Mouse (Mus musculus): Measurements from ENCODE around the gene Mprip. TPM values are rescaled to one million over a fixed set of nuclear protein-coding genes. Genes with fewer than 3 reads are reported as not detected.

Mprip gene
- total RNA-seq, 2 experiments from 2014 or later, result 23.7 to 58.6 TPM

DNA sequence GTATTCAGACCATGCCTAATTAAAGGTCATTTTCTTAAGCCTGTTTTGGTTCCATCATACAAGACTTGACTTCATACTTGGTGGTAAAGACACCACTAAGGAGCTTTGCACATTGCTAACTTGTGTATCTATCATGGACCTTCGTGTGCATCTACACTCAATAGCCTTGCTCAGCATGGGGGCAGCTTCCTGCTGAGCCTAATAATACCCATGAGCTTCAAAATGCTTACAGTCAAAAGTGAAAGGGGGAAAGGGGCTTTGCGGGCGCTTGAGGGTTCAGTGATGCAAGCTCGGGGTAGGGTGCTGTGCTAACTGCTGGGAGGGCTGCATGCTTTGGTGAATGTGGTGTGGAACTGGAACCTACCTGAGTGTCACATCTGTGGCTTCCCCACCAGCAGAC, 95.2 kb downstream of the Mprip start:
- ATAC-seq (ENCODE audit: poor library complexity, severe bottlenecking), result no peak

DNA sequence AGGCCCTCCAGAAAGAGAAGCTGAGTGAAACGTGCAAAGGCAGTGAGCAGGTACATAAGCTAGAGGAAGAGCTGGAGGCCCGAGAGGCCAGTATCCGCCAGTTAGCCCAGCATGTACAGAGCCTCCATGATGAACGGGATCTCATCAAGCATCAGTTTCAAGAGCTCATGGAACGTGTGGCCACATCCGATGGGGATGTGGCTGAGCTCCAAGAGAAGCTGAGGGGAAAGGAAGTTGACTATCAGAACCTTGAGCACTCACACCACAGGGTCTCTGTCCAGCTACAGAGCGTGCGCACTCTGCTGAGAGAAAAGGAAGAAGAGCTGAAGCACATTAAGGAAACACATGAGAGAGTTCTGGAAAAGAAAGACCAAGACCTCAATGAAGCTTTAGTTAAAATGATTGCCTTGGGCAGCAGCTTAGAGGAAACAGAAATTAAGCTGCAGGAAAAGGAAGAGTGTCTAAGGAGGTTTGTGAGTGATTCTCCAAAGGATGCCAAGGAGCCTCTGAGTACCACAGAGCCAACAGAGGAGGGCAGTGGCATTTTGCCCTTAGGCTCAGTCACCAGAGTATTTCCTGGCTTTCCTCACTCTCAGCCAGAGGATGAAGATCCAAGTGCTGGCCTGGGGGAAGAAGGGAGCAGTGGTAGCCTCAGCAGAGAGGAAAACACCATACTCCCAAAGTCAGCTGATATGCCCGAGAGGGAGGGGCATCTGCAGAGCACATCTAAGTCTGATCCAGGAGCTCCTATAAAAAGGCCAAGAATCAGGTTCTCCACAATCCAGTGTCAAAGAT, 97.3 kb downstream of the Mprip start:
- ATAC-seq (ENCODE audit: poor library complexity, severe bottlenecking), result no peak

DNA sequence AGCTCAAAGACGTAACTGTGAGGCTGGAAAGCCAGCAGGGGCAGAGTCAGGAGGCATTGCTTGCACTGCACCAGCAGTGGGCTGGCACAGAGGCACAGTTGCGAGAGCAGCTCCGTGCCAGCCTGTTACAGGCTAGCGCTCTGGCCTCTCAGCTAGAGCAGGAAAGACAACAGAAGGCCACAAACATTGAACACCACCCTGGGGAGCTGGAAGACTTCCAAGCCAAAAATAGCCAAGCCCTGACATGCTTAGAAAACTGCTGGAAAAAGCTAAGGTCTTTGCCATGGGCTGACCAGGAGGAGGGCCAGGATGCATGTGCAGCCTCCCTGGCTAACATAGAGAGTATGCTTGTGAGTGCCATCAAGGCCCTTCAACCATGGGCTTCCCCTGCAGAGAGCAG, 98.1 kb downstream of the Mprip start:
- no peak for ATAC-seq (ENCODE audit: poor library complexity, severe bottlenecking)

DNA sequence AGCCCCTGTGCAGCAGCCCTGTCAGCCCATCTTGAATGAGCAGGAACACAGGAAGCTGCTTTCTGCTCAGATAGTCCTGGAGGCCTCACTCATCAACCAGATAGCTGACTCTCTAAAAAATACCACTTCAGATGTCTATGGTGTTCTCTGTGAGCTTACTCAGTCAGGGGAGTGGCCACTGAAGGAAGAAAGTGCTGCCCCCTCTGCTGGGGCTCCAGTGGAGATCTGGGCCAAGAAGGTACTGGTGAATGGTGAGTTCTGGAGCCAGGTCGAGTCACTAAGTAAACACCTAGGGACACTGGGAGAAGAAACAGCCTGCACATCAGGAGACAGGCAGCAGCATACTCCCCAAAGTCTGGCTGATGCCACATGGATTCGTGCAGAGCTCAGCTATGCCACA, 98.5 kb downstream of the Mprip start:
- no peak for ATAC-seq (ENCODE audit: poor library complexity, severe bottlenecking)

DNA sequence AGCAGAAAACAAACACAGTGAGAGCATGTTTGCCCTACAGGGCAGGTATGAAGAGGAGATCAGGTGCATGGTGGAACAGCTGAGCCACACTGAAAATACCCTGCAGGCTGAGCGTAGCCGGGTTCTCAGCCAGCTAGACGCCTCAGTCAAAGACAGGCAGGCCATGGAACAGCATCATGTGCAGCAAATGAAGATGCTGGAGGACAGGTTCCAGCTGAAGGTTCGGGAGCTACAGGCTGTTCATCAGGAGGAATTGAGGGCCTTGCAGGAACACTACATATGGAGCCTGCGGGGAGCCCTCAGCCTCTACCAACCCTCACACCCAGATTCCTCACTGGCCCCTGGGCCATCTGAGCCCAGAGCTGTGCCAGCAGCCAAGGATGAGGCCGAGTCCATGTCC, 99.7 kb downstream of the Mprip start:
- no peak for ATAC-seq (ENCODE audit: poor library complexity, severe bottlenecking)

DNA sequence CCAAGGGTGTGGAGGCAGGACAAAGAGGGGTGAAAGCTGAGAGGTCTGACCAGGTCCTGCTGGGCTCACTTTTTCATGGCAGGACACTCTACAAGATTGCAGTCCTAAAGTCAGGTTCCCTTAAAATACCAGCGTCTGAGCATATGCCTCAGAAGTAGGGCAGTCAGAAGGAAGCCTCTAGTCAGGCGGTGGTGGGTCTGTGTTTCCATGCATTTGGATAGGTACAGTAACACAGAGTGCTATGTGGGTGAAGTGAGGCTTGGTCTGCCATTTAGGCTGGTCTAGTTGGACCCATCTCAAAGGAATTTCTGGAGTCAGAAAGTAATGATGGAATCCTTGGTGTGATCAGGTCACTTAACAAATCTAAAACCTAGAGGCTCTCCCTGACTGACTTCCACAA, 108.2 kb downstream of the Mprip start:
- no peak for ATAC-seq (ENCODE audit: poor library complexity, severe bottlenecking)

DNA sequence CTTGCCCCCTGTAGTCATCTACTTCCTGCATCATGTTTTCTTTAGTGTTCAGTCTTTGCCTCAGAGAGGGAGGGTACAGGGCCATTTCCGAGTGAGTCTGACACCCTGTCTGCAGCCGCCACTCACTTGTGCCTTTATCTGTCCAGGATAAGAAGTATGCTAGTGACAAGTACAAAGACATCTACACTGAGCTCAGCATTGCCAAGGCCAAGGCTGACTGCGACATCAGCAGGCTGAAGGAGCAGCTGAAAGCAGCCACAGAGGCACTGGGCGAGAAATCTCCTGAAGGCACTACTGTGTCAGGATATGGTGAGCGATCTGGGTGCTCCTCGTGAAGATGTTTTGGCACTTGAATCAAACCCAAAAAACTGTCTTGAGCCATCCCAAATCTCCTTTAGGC, 108.6 kb downstream of the Mprip start:
- ATAC-seq (ENCODE audit: poor library complexity, severe bottlenecking), result no peak

DNA sequence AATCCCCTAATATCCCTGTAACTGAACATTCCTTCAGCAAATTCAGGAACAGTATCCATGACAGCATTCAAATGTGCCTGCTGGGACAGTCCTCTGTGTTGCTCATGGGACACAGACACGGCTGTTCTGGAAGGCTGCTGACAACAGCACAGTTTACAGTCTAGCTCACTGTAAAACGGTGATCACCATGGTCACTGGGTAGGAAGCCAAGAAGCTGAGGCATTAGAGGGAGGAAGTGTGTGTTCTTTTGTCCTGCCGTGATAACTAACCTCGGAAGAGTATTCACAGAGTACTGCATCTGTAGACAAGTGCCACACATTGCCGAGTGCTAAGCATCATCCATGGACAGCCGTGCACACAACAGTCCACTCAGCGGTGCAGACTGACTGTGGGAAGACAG, 109.6 kb downstream of the Mprip start:
- ATAC-seq (ENCODE audit: poor library complexity, severe bottlenecking), result no peak

DNA sequence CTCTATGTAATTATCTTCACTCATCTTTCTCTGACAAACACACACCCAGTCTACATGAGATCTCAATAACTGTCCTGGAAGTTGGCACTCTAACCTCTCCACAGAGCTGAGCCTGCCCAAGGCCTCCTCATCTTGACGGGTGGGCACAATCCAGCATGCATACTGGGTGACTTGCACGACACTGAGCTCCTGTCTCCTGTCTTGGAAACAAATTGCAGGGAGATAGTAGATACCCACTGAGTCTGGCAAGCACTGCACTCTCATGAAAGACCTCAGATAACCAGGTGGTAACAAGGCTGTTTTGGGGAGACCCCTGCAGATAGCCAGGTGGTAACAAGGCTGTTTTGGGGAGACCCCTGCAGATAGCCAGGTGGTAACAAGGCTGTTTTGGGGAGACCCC, 111.2 kb downstream of the Mprip start:
- ATAC-seq (ENCODE audit: poor library complexity, severe bottlenecking), result no peak

DNA sequence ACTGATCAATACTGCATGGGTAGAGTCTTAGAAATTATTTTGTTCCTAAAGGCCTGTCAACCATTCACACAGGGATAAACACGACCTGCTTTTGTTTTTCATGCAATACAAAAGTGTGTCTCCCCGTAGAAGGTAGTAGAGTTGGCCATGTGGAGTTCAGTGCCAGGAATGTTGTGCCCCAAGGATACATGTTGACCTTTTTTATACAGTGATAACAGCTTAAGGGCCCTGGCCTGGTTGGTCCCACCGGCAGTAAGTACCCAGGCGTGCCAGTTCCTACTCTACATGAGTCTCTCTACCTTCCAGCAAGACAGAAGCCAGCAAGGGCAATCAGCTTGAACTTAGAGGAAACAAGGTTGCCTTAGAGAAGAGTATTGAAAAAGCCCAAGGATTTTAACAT, 111.8 kb downstream of the Mprip start:
- ATAC-seq (ENCODE audit: poor library complexity, severe bottlenecking), result no peak

DNA sequence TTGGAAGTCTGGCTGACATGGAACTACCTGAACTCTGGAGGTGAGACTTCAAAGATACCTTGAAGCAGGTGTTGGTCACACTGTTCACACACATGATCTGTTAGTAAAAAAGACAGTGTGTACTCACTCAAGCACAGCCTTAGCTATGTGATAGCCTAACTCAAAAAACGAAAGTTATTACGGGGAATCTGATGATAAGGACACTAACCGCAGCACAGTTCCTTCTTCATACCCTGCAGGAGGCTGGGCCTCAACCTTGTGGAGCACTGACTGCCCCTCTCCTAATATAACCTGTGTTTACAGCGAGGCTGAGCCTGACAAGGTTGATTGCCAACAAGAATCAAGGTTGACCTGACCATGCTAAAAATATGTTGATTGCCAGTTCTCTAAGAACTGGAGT, 113.4 kb downstream of the Mprip start:
- ATAC-seq (ENCODE audit: poor library complexity, severe bottlenecking), result no peak

DNA sequence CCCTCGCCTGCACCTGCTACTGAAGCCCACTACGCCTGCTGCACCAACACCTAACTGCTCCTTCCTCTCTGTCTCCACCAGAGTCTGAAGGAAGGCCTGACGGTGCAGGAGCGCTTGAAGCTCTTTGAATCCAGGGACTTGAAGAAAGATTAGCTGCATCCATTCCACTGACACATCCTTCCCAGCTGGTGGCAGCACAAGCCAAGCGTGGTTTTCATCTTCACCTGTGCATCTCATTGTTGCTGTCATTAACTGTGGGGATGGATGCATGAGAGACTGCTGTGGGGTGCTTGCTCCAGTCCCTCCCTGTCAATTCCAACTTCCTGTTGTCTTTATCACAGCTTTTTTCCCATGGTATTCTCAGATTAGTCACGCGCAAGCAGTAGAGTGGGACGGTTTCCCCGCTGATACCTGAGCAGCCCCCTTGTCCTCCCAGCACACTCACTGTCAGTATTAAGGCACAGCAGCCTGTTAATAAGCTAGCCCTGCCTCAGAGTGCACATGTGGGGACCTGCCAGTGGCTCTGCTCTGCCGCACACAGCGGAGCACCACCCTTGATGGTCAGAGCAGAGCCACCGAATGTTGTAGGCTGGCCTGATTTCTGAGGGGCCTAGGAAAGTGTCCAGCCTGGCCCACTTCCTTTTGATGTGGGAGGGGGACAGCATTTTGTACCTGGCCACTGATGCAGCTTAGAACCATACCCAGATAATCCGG, 114.5 kb downstream of the Mprip start:
- no peak for ATAC-seq (ENCODE audit: poor library complexity, severe bottlenecking)

DNA sequence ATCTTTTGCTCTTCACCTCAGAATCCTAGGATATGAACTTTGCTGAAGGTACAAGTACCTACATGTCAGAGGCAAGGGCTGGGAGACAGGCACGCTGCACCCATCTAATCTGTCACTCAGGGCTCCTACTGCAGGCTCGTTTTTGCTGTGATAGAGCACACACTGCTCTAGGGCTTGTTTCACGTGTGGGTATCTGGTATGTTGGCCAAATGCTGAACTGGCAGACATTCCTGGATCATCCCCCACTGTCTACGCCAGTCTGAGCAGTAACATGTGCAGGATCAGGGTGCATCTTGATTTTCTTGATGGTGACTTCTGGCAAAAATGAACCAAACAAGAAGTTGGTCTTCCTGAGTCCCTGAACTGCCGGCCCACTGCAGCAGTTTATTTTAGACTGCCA, 116.2 kb downstream of the Mprip start:
- no peak for ATAC-seq (ENCODE audit: poor library complexity, severe bottlenecking)

DNA sequence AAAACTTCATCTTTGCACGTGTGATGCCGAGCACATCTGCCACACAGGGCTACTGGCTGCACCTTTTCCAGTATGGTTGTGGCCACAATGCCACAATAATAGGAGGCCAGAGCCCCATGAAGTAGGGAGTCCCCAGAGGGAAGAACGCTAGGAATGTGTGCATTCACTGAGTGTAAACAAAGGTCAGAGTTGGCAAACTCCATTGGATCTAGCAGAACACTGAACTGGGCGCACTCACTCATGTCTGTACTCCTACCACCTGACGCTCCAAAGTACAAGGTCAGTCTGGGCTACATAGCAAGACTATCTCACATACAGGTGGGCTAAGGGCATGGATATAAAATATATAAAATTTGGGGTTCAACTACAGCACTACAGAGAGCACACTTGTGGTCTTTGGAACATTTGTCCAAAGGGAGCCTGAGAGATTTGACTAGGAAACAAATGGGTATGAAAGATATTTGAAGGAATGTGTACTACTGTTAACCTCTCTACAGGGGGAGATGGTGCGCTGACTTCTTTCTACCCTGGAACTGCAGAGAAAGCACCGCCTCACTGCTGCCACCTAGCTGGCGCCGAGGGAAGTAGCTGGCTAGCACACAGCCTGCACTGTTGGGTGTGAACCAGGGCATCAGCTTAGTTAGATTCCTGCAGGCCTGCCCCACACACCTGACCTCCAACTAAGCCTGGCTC, 117.2 kb downstream of the Mprip start:
- ATAC-seq (ENCODE audit: poor library complexity, severe bottlenecking), result peak; percentile 99

DNA sequence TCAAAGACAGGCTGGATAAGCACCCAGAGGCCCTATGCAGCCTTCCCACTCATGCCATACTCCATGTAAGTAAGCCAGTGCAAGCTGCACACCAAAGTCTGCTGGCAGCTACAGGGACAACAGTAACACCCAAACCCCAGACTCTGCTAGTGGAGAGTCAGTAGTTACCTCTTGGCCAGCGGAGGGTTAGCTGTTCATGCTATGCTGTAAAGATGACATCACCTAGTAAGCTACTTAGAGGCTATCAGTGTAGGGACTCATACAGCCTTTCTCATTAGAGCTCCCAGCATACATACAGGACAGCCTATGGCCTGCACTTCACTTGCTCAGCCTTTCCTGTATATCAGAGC, 117.7 kb downstream of the Mprip start:
- ATAC-seq (ENCODE audit: poor library complexity, severe bottlenecking), result no peak

DNA sequence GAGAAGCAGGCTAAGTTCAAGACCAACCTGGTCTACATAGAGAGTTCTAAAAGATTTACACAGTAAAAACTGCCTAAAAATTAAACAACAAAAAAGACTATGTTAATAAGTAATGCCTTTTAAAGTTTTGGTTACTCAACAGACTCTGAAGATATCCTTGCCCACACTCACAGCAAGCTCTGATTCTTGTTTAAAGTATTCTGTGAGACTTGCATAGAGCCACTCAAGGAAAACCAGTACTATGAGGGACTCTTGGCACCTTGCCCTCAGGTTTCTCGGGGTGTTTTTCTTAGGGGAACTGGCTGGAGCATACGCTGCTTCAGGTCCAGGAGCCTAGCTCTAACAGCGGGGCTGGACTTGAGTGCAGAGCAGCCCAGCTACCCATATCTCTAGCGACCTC, 118.3 kb downstream of the Mprip start:
- ATAC-seq (ENCODE audit: poor library complexity, severe bottlenecking), result no peak

DNA sequence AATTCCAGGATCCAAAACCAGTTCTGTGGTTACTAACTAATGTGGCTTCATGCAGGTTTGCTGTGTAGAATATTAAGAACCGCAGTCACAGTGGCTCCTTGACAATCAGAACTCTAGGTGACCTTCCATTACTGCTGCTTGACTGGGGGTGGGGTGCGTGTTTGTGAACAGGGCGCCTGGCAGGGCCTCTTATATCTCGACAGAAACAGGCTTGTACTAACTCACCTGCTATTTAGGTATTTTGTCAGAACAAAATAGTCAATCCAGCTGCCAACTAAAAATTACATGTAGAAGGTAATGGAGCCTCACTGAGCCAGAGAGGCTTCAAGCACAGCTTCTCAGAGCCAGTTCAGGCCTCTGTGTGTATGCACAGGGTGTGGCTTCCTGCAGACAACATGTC, 119.1 kb downstream of the Mprip start:
- no peak for ATAC-seq (ENCODE audit: poor library complexity, severe bottlenecking)

DNA sequence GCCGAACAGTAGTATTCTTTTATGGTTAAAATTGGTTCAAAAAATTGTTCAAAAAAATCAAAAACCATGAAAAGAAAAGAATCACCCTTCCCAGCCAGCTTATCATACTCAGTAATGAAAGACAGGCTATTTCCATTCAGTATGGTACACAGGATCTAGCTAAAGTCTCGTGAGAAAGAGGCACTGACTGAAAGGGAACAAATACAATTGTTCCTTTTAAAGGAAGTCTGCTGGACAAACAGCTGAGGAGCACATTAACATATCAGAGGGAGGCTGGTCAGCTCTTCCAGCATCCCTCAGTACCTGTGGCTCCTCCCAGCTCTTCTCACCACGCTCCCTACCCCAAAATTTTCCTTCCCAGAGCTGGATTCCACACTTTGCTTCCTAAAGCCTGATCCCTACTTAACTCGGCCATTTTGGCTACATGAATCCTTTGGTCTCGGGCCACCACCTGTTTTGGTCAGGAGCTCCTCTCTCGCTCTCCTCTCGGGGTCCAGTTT, 121.0 kb downstream of the Mprip start:
- ATAC-seq (ENCODE audit: poor library complexity, severe bottlenecking), result no peak

DNA sequence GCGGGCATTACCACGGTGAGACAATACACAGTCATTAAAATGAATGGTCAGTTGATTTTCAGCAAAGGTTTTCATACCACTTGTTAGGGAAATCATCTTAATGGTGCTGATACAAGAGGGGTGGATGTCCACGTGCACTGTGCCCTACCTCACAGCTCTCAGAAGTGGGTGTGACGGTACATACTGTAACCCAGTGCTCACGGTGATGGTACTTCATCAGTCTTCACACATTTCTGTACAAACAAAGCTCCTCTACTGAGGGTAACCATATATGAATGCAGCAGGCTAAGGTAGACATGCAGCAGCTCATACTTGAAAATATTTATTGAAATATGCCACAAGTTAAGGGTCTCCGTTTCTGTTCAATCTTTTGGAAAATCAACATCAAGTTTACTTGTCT, 122.5 kb downstream of the Mprip start:
- ATAC-seq (ENCODE audit: poor library complexity, severe bottlenecking), result no peak

DNA sequence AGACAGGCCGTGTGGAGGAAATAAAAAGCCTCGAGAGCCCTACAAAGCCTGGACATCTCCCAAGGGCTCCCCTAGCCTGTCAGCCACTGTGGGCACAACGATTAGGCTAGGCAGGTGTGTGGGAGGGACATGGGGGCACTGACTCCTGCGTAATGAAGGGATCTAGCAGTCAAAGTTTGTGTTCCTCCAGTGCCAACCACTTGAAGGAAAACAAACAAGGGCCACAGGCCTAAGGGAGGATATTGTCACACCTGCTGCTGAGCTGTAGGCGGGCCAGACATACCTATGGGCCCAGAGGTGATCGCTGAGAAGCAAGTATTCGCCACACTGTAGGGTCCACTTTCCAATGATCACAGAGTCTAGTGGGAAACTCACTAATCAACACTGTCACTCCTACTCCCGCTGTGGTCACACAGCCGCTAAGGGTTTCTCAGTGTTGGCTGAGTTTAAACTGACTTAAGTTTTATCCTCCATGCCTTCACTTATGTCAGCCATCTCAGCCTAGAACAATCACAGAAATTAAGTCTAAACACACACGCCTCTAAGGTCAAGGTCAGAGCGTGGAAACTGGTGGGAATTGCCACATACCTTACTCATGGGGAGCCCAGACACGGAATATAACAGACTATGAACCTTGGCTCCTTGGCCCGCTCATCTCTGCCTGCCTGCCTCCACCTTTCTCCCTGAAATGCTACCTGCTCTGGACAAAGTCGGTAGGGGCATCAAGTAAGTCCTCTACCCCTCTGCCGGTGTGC, 125.5 kb downstream of the Mprip start:
- ATAC-seq (ENCODE audit: poor library complexity, severe bottlenecking), result no peak

DNA sequence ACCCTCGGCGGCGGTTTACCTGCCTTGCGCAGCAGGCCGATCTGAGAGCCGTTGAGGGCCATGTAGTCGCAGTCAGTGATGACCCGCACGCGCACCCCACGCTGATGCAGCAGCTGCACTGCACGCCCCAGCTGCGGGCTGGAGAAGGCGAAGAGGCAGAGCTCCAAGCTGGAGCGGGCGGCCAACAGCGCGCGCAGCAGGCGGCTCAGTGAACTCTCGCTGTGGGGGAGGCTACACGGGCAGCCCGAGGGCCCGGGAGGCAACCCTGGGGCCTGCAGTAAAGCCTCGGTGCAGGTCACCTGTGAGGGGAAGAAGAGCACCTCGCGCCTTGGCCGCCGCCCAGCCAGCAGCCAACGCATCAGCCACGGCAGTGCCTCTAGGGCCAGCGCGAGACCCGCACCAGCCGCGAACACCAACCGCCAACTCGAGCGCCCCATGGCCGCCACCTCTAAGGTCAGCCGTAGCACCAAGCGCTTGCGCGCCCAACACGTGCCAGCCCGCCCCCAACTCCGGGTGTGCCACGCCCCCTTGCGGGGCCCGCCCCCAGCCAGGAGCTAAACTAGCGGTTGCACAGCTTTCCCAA, 126.2 kb downstream of the Mprip start, which contains the start of gene Pld6:
Gene Pld6, minus strand, starts transcription at position 447 of the 583 bp plus-strand sequence.
- peak; percentile 71 for ATAC-seq (ENCODE audit: poor library complexity, severe bottlenecking)
